Mouse (Mus musculus) bone marrow macrophage, adult 2 months (primary cell): Measurements from ENCODE around the gene Gm16223.

Experiments used
- CTCF ChIP-seq: IDR thresholded peaks from 2 replicates; pipeline ENCODE4 v1.5.1; 2012; ENCODE audit warnings: low read depth, mild to moderate bottlenecking, low read length, moderate library complexity
- POLR2A ChIP-seq: IDR thresholded peaks from 2 replicates; pipeline ENCODE4 v1.6.1; 2012; ENCODE audit warnings: mild to moderate bottlenecking, low read depth, low read length, borderline replicate concordance

GRCm38 (mm10) chr5:42168785-42169184 lies 101.0 kb downstream of the Gm16223 start:
- no peak for TF ChIP-seq POLR2A
- no peak for TF ChIP-seq CTCF
